Mouse (Mus musculus): ENCODE measurements around the gene Sh3kbp1.

GRCm38 (mm10) chrX:159627588-159628566 lies 805 bp downstream of the Sh3kbp1 start:
- no peak for TF ChIP-seq CTCF (IDR thresholded peaks at IDR 0.05; ENCODE audit: low read depth, low read length)
- no peak for TF ChIP-seq POLR2A (IDR thresholded peaks at IDR 0.05; ENCODE audit: borderline replicate concordance, low read depth, low read length)
